Mouse (Mus musculus) liver, embryonic 11.5 days (tissue): ENCODE measurements around the gene Ulk3. TPM values are rescaled to one million over a fixed set of nuclear protein-coding genes. Genes with fewer than 3 reads are reported as not detected.

ENCODE experiments used
- polyA plus RNA-seq: library from polyadenylated mRNA; unstranded; fragments of >200 nt; fragmentation: Nextera tagmentation; extraction: Ambion mirVana; gene quantifications from 2 replicates; pipeline ENCODE4 v1.2.1, GENCODE M21; 2014

Gene Ulk3
- polyA plus RNA-seq, 1 experiment from 2014 or later = 11.6 TPM

Other genes starting within 250 kb of the Ulk3 start
- gene Ppcdc, start 149.3 kb upstream of the Ulk3 start, polyA plus RNA-seq = 19.9 and 22.0 TPM in 2 replicates
- gene Scamp5, start 121.4 kb upstream of the Ulk3 start, polyA plus RNA-seq = 9.7 and 12.8 TPM in 2 replicates
- 2.1 and 3.1 TPM in 2 replicates for gene Rpp25, start 85.4 kb upstream of the Ulk3 start, polyA plus RNA-seq
- 519 and 531 TPM in 2 replicates for gene Cox5a, start 68.2 kb upstream of the Ulk3 start, polyA plus RNA-seq
- gene Fam219b, start 51.9 kb upstream of the Ulk3 start, polyA plus RNA-seq = 14.8 and 15.7 TPM in 2 replicates
- 25.8 and 28.0 TPM in 2 replicates for gene Mpi, start 36.7 kb upstream of the Ulk3 start, polyA plus RNA-seq
- 47.6 and 50.3 TPM in 2 replicates for gene Scamp2, start 28.5 kb upstream of the Ulk3 start, polyA plus RNA-seq
- gene Cplx3, start 16.8 kb downstream of the Ulk3 start, polyA plus RNA-seq = not detected in 2 replicates
- gene Lman1l, start 31.3 kb downstream of the Ulk3 start, polyA plus RNA-seq = not detected in 2 replicates
- gene Csk, start 64.2 kb downstream of the Ulk3 start, polyA plus RNA-seq = 45.2 and 47.7 TPM in 2 replicates
- not detected in 2 replicates for gene Cyp1a2, start 94.3 kb downstream of the Ulk3 start, polyA plus RNA-seq
- gene Cyp1a1, start 98.5 kb downstream of the Ulk3 start, polyA plus RNA-seq = 0.66 and 0.92 TPM in 2 replicates
- 22.2 and 23.5 TPM in 2 replicates for gene Edc3, start 119.1 kb downstream of the Ulk3 start, polyA plus RNA-seq
- 85.0 and 85.1 TPM in 2 replicates for gene Clk3, start 176.4 kb downstream of the Ulk3 start, polyA plus RNA-seq
- 20.3 and 21.4 TPM in 2 replicates for gene Arid3b, start 247.3 kb downstream of the Ulk3 start, polyA plus RNA-seq